Mouse (Mus musculus): ENCODE results near the gene Ccdc71. TPM values are rescaled to one million over a fixed set of nuclear protein-coding genes. Genes with fewer than 3 reads are reported as not detected.

Gene Ccdc71
- total and polyA plus RNA-seq, 2 experiments from 2014 or later, result 39.8 to 56.8 TPM

DNA sequence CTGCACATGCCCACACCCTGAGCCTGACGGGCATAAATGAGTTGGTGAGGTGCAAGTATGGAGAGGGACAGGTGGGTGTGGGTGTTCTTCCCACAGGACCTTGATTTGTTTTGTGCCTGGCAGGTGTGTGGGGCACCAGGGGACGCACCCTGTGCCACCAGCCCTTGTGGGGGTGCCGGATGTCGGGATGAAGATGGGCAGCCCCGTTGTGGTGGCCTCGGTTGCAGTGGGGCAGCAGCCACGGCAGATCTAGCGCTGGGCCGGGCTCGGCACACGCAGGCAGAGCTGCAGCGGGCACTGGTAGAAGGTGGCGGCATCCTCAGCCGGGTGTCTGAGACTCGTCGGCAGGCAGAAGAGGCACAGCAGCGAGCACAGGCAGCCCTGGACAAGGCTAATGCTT is 28.1 kb downstream of the Ccdc71 start:
- no peak overlapping the region for H3K4me2 ChIP-seq (ENCODE audit: low read depth, low read length, poor library complexity, severe bottlenecking)
- 90% methylated on average over 17 of the region's 17 CpGs for WGBS
- no peak for ATAC-seq (ENCODE audit: low FRiP score)
- no peak overlapping the region for H3K9ac ChIP-seq (replicated peaks; ENCODE audit: low read length, poor library complexity, severe bottlenecking)
- H3K4me3 ChIP-seq (ENCODE audit: low read depth, low read length), result no peak overlapping the region
- TF ChIP-seq CTCF (IDR thresholded peaks at IDR 0.05), result no peak
- H3K27ac ChIP-seq (ENCODE audit: low read depth, low read length), result no peak overlapping the region
- 0 out of 2 replicates have a peak, but pooled peaks cover 9% of the 10 kb centered on the region for H3K4me1 ChIP-seq (ENCODE audit: insufficient read depth, low read length)
- H3K9me3 ChIP-seq (ENCODE audit: low read length), result no peaks in the 10 kb centered on the region
- DNase-seq (ENCODE audit: low spot score), result no peak
- no peaks in the 10 kb centered on the region for H3K27me3 ChIP-seq (ENCODE audit: insufficient read depth, low read length)
- H3K36me3 ChIP-seq (ENCODE audit: insufficient read depth, low read length), result peaks cover 10% of the 10 kb centered on the region

DNA sequence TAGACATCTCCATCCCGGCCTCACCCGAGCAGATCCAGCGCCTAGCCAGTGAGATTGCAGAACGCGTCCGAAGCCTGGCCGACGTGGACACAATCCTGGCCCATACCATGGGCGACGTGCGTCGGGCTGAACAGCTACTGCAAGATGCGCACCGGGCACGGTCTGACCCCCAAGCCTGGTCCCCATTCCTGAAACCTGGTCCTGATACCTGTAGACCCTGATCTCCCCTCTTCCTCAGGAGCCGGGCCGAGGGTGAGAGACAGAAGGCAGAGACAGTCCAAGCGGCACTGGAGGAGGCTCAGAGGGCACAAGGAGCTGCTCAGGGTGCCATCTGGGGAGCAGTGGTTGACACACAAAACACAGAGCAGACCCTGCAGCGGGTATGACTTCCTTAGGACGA is 28.9 kb downstream of the Ccdc71 start:
- no peak for DNase-seq (ENCODE audit: low spot score)
- peaks cover 18% of the 10 kb centered on the region for H3K36me3 ChIP-seq (ENCODE audit: insufficient read depth, low read length)
- WGBS, result 98% methylated on average over 20 of the region's 20 CpGs
- no peak overlapping the region for H3K4me2 ChIP-seq (ENCODE audit: low read depth, low read length, poor library complexity, severe bottlenecking)
- H3K4me1 ChIP-seq (ENCODE audit: insufficient read depth, low read length), result 0 out of 2 replicates have a peak, but pooled peaks cover 9% of the 10 kb centered on the region
- H3K9me3 ChIP-seq (ENCODE audit: low read length), result no peaks in the 10 kb centered on the region
- H3K27me3 ChIP-seq (ENCODE audit: insufficient read depth, low read length), result no peaks in the 10 kb centered on the region
- no peak for ATAC-seq (ENCODE audit: low FRiP score)
- H3K4me3 ChIP-seq (ENCODE audit: low read depth, low read length), result no peak overlapping the region
- H3K27ac ChIP-seq (ENCODE audit: low read depth, low read length), result no peak overlapping the region
- no peak overlapping the region for H3K9ac ChIP-seq (replicated peaks; ENCODE audit: low read length, poor library complexity, severe bottlenecking)
- no peak for TF ChIP-seq CTCF (IDR thresholded peaks at IDR 0.05)

DNA sequence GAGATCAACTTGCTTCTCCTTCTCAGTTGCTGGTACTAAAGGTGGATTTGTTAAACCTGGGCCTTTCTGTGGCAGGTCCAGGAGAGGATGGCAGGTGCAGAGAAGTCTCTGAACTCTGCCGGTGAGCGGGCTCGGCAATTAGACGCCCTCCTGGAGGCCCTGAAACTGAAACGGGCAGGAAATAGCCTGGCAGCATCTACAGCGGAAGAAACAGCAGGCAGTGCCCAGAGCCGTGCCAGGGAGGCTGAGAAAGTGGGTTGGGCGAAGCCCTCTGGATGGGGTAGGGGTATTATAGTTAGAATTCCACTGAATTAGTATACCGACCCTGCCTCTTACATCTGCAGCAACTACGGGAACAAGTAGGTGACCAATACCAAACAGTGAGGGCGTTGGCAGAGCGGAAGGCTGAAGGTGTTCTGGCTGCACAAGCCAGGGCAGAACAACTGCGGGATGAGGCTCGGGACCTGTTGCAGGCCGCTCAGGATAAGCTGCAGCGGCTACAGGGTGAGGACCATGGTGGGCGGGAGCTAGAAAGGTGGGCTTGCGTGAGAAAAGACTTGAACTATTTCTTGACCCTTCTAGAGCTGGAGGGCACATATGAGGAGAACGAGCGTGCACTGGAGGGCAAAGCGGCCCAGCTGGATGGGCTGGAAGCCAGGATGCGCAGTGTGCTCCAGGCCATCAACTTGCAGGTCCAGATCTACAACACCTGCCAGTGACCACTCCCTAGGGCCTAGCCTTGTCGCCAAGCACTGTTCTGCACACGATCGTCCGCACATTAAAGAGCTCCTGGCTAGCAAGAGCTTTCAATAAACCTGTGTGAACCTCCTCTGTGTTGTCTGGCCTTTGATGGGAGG is 29.6 kb downstream of the Ccdc71 start:
- 0 out of 2 replicates have a peak, but pooled peaks cover 9% of the 10 kb centered on the region for H3K4me1 ChIP-seq (ENCODE audit: insufficient read depth, low read length)
- ATAC-seq (ENCODE audit: low FRiP score) (peak; percentile 1; the same call in 1 of the 2 replicates), DNase-seq (ENCODE audit: low spot score) (no peak)
- peak overlapping the region; percentile 97 for H3K27ac ChIP-seq (ENCODE audit: low read depth, low read length)
- H3K9ac ChIP-seq (replicated peaks; ENCODE audit: low read length, poor library complexity, severe bottlenecking), result peak overlapping the region; percentile 84
- no peak for TF ChIP-seq CTCF (IDR thresholded peaks at IDR 0.05)
- 65% methylated on average over 26 of the region's 26 CpGs for WGBS
- peak overlapping the region; percentile 96 for H3K4me3 ChIP-seq (ENCODE audit: low read depth, low read length)
- peak overlapping the region; percentile 57 for H3K4me2 ChIP-seq (ENCODE audit: low read depth, low read length, poor library complexity, severe bottlenecking)
- H3K36me3 ChIP-seq (ENCODE audit: insufficient read depth, low read length), result peaks cover 26% of the 10 kb centered on the region
- H3K27me3 ChIP-seq (ENCODE audit: insufficient read depth, low read length), result no peaks in the 10 kb centered on the region
- H3K9me3 ChIP-seq (ENCODE audit: low read length), result no peaks in the 10 kb centered on the region

DNA sequence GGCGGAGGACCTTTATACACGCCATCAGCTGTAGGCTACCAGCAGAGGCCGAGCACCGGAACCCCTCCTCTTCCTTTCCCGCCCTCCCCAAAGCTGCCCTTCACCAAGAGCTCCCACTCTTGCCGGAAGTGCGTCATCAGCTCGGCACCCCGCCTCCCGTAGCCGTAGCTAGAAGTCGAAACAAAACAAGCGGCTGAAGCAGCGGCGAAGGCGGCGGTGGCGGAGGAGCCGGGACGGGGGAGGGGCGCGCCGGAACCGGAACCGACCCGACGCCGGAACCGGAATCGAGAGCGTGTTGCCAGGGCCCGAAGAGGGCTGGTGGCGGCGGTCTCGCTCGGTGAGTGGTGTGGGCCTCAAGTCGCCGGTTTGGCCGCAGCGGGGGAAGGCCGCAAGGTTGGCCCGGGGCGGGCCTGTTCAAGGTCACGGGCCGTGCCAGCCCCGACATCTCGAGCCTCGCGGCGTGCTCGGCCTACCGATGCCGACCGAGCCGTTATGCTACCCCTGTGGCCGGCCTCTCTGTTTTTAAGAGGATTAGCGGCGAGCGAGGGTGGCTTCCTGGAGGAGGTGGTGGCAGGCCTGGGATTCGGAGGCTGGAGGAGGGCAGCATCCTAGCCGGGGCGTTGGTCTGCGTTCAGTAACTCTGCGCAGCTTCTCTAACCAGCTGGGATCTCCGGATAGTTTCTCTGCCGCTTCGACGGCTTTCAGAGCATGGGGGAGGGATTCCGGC is 30.4 kb downstream of the Ccdc71 start, which contains the start of gene Usp19:
Usp19 (plus strand) TSS at position 44 of the 727 bp plus-strand sequence.
- H3K4me2 ChIP-seq (ENCODE audit: low read depth, low read length, poor library complexity, severe bottlenecking), result peak within 1 kb of the TSS; percentile 57
- no peaks in the 10 kb centered on the region for H3K9me3 ChIP-seq (ENCODE audit: low read length)
- ATAC-seq (ENCODE audit: low FRiP score) (peak; percentile 93), DNase-seq (ENCODE audit: low spot score) (peak; percentile 98)
- peak within 1 kb of the TSS; percentile 97 for H3K27ac ChIP-seq (ENCODE audit: low read depth, low read length)
- no peak for TF ChIP-seq CTCF (IDR thresholded peaks at IDR 0.05)
- H3K36me3 ChIP-seq (ENCODE audit: insufficient read depth, low read length), result peaks cover 32% of the 10 kb centered on the region
- peak within 1 kb of the TSS; percentile 84 for H3K9ac ChIP-seq (replicated peaks; ENCODE audit: low read length, poor library complexity, severe bottlenecking)
- no peaks in the 10 kb centered on the region for H3K27me3 ChIP-seq (ENCODE audit: insufficient read depth, low read length)
- WGBS, result under 1% methylated on average over 67 of the region's 69 CpGs
- 0 out of 2 replicates have a peak, but pooled peaks cover 9% of the 10 kb centered on the region for H3K4me1 ChIP-seq (ENCODE audit: insufficient read depth, low read length)
- peak within 1 kb of the TSS; percentile 96 for H3K4me3 ChIP-seq (ENCODE audit: low read depth, low read length)

DNA sequence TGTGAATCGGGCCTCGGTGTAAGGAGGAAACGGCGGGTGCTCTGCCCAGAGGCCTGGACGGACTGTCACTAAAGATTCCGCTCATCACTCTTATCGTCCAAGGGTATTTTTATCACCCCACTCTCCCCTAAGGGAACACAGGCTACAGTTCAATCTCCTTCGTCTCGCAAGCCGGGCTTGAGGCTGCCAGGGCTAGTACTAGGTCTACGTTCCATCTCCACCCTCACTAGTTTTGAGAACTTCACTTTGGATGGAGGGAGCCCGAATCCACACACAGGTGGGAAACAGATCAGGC is 30.9 kb downstream of the Ccdc71 start:
- ATAC-seq (ENCODE audit: low FRiP score) (no peak), DNase-seq (ENCODE audit: low spot score) (no peak)
- 0 out of 2 replicates have a peak, but pooled peaks cover 9% of the 10 kb centered on the region for H3K4me1 ChIP-seq (ENCODE audit: insufficient read depth, low read length)
- peak overlapping the region; percentile 97 for H3K27ac ChIP-seq (ENCODE audit: low read depth, low read length)
- no peaks in the 10 kb centered on the region for H3K27me3 ChIP-seq (ENCODE audit: insufficient read depth, low read length)
- peaks cover 38% of the 10 kb centered on the region for H3K36me3 ChIP-seq (ENCODE audit: insufficient read depth, low read length)
- 10% methylated on average over 12 of the region's 12 CpGs for WGBS
- peak overlapping the region; percentile 57 for H3K4me2 ChIP-seq (ENCODE audit: low read depth, low read length, poor library complexity, severe bottlenecking)
- H3K4me3 ChIP-seq (ENCODE audit: low read depth, low read length), result peak overlapping the region; percentile 96
- H3K9ac ChIP-seq (replicated peaks; ENCODE audit: low read length, poor library complexity, severe bottlenecking), result peak overlapping the region; percentile 84
- no peaks in the 10 kb centered on the region for H3K9me3 ChIP-seq (ENCODE audit: low read length)
- TF ChIP-seq CTCF (IDR thresholded peaks at IDR 0.05), result no peak

All from midbrain, postnatal 0 days (tissue).